Mouse (Mus musculus): ENCODE measurements around the gene Skp1a.
A peak's percentile ranks its signal among the peaks of the same experiment; 100 is the strongest.
"Not testable (repeated sequence)": the region's sequence is repeated elsewhere in the genome, so short reads cannot be mapped to it uniquely, and the experiment has no call there.

Gene Skp1a

DNA sequence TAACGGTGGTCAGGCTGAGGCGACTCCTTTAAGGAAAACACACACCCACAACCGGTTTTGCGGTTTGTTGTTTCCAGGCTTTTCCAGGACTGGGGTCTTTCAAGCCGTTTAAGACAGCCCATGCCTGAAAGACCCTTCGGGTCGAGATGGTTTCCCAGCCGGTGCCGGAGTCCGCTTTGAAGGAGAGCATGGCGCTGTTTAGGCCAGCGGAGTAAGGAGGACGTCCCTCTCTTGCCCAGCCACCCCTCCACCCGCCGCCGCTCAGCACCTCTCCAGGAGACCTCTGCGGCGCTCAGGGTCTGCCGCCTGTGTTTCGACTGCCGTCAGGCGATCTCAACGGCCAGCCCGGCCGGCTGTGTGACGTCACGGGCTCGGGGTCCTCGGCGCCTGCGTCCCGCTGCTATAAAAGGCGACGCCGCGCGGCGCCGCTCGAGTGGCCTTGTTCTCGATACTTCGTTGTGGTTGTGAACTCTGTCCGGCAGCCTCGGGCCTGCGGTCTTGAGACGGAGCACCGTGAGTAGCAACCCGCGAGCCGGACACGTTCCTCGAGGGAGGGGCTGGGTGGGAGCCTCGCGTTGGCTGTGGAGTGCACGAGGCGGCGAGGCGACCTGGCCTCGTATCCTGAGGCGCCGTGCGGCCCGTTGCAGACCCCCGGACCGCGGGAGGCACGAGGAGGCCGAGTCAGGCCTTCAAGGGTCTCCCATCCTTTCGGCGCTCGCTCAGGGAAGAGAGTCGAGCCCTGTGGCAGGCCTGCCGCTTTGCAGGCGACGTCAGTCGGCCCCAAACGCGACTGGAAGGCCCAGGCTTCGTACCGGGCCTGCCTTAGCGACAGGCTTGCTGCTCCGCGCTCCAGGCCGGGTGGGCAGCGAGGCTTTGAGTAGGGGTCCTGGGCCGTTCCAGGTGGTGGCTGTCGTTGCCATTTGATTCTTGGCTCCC is at the start of gene Skp1a:
Gene Skp1a (plus strand): TSS at position 390 of the 936 bp plus-strand sequence.
- DNase-seq (ENCODE audit: low spot score in 2 of 2) = peak; percentile 91 to 94

DNA sequence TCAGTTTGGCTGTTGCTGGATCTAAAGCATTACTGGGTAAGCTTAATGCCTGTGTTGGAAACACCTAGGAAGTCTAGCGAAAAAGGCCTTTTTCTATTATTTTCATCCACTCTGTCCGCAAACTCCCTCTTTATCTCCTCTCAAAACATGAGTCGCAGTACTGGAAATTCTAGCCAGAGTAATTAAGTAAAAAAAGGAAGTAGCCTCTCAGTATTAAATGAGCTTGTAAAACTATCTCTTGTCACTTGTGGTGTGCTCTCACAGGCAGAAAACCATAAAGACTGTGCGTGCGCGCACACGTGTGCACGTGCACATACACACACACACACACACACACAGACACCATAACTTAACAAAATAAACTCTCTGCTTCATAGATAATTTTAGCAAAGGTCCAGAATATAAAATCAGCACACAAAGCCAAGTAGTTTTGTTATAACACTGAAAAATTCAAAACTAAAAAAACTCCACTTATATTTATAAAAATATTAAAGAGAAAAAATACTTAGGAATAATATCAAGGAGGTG is 35.2 kb upstream of the Skp1a start:
- DNase-seq (ENCODE audit: low spot score in 2 of 2) = not testable (repeated sequence)

DNA sequence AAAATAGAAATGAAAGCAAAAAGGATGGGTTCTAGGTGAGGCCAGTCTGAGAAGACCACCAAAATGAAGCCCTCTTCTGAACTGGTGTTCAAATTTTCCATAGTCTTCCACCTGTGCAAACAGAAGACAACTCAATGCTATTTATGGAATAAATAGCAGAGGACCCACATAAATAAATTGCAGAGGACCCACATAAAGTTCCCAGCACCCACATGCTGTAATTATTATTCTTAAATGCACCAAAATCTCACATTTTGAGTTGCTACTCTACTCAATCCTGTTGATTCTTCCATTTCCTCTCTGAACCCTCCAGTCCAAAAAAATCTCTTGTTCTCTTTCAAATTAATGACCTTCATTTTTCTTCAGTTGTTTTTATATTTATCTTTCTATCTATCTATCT is 17.9 kb upstream of the Skp1a start, which contains the start of gene Olfr1371:
Gene Olfr1371 (minus strand): TSS at position 101 of the 400 bp plus-strand sequence.
- no peak for DNase-seq (ENCODE audit: low spot score in 2 of 2)

DNA sequence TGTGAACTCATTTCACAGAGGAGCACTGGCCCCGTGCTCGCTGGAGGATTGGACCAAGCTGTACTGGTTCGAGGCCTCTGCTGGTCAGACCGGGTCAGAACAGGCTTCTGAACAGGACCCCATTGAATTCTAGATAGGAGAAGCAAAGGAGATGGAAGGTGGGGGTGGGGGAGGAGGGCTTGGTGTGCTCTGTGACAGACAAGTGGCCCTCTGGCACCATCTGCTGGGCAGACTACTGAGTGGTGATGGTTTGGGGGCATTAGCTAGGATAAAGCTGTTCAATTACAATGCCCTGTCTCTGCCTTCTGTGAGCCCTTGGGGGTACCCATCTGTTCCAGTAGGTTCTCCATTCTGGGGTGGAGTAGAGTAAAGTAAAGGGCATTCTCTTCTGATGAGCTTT is 11.5 kb upstream of the Skp1a start:
- peak; percentile 40 to 56 for DNase-seq (ENCODE audit: low spot score in 2 of 2)

DNA sequence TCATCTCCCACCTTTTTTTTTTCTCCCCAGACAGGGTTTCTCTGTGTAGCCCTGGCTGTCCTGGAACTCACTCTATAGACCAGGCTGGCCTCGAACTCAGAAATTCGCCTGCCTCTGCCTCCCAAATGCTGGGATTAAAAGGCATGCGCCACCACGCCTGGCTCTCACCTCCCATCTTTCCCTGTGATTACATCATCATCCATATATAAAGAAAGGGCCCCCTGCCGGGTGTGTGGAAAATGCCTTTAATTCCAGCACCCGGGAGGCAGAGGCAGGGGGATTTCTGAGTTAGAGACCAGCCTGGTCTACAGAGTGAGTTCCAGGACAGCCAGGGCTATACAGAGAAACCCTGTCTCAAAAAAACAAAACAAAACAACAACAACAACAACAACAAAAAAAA is 9.9 kb upstream of the Skp1a start:
- DNase-seq (ENCODE audit: low spot score in 2 of 2) = not testable (repeated sequence)

DNA sequence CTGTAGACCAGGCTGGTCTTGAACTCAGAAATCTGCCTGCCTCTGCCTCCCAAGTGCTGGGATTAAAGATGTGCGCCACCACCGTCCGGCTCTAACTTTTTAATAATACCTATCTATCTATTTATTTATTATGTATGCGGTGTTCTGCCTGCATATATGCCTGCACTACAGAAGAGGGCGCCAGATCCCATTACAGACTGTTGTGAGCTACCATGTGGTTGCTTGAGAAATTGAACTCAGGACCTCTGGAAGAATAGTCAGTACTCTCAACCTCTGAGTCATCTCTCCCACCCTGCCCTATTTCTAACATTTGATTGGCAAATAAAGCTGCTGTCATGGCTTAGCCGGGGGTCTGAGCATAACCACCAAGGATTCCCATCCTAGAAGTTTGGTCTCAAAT is 8.9 kb upstream of the Skp1a start:
- DNase-seq (ENCODE audit: low spot score in 2 of 2) = no peak

DNA sequence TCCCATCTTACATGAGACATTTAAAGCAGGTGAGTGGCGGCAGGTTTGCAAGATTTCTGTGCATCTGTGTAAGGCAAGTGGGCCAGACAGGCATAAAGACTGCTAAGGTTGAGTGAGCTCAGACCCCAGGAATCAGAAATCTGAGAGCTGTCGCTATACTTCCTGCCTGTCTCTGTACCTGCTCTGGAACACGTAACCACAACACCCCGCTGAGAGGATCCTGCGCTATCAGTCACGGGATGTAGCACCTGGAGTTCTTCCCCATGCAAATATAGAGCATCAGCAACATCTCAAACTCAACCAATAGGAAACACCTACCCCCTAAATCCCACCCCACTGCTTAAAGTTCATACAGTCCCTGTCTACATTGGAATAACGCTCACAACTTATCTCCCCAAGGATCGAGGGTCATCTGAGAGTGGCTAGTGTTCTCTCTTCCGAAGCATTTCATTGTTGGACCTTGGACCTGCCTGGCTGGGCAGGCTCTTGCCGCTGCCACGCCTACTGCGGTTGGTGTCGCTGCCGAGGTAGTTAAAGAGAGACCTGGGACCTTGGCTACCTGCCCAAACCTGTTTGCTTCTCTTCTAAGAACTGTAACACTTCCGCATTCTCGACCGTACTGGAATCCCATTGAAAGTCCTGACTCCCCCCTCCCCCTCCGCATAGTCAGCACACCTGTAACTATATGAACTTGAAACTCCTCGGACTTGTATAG is 7.7 kb upstream of the Skp1a start:
- DNase-seq (ENCODE audit: low spot score in 2 of 2) = peak; percentile 61 to 73

DNA sequence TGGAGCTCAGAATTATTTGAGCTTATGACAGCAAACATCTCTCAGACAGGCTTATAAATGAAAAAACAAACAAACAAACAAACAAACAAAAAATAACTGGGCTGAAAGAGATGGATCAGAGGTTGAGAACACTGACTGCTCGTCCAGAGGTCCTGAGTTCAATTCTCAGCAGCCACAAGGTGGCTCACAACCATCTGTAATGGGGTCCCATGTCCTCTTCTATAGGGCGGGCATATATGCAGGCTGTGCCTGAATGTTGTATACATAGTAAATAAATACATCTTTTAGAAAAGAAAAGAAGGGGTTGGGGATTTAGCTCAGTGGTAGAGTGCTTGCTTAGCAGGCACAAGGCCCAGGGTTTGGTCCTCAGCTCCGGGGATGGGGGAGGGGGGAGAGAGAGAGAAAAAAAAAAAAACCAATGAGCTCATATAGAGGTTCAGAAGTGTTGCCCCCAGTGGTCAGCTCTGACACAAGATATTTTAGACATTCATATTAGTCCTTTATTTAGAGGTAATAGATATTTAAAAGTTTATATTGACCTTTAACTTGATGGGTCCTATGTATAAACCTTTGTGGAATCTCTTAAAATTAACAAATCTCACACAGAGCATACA is 5.7 kb upstream of the Skp1a start:
- no peak for DNase-seq (ENCODE audit: low spot score in 2 of 2)

DNA sequence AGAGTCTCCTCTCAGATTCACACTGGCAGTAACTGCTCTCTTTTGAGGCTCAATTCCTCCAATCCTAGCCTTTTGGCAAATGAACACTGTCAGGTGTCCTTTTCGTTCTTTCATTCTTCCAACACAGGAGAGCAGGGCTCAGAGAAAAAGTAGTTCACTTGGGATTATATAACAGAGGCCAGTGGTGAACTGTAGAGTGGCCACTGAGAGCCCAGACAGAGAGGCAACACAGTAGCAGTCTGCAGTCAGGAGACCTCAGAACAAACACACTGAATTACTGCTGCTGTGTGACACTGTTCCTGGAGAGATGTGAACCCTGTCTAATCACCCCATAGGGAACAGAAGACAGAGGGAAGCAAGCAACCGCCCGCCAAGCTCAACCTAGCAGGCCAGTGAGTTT is 4.7 kb upstream of the Skp1a start:
- DNase-seq (ENCODE audit: low spot score in 2 of 2) = no peak

DNA sequence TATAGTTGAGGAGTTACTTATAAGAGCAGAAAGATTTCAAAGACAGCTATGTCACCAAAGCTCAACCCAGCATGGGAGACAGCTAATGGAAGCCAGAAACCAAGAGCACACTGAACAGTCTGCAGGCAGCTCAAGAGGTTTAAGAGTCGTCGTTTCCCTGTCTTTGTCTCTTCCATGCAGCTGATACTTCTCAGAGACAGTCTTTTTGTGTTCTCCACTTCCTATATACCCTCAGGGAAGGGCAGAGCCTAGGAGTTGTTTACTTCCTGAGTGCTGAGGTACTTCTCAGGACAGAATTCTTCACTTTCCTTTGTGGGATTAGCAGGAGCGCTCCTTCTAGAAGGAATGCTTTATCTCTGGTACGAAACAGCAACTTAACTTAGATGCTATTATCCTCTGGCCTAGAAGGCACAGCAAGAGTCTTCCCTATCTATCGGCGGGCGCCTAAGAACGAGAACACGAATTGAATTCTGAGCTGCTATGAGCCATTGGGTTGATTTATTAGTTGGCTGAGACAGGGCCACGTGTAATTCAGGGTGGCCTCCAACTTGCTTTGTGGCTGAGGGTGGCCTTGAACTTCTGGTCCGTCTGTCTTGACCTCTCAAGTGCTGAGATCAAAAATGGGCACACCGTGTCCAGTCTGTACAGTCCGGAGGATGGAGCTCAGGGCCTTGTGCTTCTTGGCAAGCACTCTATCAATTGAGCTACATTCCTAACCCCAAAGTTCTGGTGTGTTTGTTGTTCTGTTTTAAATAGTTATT is 4.1 kb upstream of the Skp1a start:
- no peak for DNase-seq (ENCODE audit: low spot score in 2 of 2)

DNA sequence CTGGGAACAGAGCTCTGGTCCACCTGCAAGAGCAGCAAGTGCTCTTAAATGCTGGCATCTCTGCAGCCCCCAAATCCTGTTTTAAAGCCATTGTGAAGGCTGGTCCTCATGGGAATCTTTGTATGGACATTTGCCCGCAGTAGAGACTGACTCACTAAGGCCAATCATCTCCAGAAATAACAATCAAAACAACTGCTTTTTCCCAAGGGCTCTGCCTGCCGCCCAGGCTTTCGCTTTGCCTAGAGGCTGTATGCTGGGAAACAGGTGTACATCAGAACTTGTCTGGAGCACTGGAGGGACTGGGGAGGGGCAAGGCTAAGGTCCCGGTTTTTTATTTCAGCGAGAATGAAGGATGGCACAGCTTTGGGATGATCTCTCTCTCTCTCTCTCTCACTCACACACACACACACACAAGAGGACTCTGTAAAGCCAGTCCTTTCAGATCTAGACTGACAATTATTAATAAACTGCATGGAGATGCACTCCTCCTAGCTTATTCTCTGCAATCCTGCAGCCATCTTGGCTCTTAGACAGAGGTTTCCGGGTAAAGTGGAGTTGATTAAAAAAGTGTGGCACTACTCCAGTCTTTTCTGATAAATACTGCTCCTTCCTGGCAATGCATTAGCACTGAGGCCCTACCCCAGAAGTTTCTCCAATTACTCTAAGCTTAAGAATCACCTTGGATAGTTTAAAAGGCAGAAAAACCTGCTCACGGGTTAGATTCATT is 2.9 kb upstream of the Skp1a start:
- no peak for DNase-seq (ENCODE audit: low spot score in 2 of 2)

DNA sequence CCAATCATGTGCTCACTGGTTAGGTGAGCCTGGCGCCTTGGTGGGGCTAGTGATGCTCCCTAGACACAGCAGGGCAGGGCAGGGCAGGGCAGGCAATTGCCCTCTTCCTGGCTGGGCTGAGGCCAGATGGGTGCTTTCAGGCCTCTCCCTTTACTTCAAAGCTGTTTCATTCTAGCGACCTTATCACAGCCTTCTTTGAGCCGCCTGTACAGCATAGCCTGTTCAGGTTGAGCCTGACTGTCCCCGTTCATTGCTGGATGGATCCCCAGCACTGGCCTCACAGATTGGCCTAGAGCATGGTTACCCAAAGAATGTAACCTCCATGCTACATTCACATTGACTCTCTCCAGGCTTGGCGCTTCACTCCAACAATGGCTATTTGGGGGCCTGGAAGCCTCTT is 1.1 kb upstream of the Skp1a start:
- DNase-seq (ENCODE audit: low spot score in 2 of 2) = no peak

DNA sequence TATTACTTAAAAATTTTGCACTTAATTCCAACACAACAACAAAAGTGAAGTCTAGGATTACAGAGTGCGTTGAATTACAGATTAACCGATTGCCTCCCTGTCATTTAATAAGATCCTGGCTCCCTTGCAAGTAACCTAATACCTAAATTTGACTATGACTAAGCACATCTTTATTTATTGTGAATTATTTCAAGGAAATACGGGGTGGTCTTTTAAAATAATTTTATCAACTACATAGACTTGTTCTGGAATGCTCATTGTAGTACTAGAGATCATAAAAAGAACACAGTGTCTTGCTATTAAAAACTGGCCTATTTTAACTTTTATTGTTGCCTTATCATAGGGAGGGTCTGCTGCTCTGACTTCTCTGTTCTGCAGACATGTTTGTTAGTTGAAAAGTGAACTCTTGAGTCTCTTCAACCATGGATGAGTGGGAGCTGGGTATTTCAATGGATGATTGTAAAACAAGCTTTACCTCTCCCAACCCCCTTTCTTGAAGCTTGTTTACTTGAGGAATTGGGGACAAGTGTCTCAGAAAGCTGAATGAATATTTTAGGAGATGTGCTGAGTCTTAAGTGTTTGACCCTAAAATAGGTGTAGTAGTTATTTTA is 1.4 kb downstream of the Skp1a start:
- DNase-seq (ENCODE audit: low spot score in 2 of 2) = no peak

DNA sequence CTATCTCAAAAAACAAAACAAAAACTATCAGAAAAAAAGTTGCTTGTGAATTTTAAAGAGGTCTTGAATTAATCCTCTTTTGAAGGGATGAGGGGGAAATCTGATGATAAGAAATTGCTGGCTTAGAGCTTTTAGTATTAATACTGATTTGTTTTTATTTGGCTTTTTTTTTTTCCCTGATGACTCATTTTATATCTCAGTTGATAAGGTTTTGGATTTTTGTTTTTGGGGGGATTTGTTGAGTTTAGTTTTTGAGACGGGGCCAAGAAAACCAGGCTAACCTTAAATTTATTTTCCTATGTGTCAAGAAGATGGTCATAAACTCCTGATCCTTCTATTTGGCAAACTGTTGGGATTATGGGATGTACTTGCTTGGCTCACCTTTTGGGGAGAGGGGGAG is 2.1 kb downstream of the Skp1a start:
- DNase-seq (ENCODE audit: low spot score in 2 of 2) = no peak

DNA sequence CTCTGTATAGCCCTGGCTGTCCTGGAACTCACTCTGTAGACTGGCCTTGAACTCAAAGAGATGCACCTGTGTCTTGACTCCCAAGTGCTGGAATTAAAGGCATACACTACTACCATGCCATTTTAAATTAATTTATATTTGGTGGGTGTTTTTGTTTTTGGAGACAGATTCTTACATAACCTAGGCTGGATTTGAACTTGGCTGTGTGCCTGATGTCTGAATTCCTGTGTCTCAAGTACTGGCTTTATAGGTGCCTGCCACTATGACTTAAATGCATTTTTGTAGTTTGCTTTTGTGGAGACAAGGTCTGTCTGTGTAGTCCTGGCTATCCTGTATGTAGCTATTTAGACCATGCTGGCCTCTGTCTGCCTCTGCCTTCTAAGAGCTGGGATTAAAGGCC is 2.7 kb downstream of the Skp1a start:
- no peak for DNase-seq (ENCODE audit: low spot score in 2 of 2)

DNA sequence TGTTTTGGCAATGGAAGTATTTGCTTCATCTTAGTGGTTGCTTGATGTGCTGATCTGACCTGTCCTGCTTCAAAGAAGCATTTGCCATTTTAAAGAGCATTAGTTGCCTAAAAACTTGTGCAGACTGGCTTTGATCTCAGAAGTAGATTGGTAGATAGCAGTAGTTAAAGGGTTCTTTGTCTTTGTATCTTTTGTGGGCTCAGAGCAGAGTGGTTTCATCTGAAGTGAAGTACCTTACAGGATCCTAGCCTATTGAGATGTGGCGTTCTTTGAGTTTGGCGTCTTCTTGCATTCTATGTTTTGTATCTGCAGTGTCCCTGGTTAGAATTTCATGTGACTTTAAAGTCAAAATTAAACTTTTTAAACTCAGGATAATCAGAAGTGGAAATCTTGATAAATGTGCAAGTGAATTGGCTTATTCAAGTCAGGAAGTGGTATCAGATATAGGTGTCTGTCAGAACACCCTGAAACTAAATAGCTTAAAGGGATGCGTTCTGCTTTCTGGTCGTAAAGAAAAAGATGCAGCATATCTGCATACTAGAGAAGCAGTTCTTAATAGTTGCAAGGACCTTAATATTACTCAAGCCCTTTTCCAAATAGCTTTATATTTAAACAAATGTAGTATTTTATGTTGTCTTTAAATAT is 9.2 kb downstream of the Skp1a start:
- DNase-seq (ENCODE audit: low spot score in 2 of 2) = no peak

DNA sequence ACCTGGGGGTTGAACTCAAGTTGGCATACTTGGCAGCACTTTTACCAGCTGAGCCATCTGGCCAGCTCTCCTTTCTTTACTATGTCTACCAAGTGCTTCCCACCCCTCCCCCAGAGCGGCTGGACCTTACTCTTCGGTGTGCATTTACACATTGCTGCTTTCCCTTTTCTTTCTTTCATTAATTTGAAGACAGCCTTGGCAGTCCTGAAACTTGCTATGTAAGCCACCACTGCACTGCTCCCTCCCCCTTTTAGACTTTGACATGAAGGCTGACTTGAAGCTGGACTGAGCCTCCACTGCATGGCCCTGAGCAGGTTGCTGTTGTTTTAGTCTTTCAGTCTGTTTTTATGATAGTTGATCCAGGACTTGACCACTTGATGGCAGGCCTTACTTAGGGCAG is 17.7 kb downstream of the Skp1a start:
- DNase-seq (ENCODE audit: low spot score in 2 of 2) = no peak

DNA sequence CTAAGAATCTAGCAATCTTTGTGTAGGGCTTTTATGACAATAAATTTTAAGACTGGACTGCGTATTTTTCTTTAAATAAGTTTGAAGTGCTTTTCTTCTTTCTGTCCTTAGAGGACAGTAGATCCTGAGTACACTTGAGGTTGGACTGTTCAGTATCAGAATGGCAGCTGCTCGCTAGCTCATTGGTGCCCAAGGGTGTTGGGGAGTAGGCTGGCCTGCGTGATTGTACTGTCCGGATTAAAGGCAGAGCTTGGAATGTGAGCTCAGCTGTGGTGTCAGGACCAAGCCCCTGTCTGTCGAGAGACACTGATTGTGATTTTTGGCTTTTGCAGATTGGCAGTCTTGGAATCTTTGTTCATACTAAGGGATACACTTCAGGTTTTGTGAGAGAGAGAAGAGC is 20.0 kb downstream of the Skp1a start:
- no peak for DNase-seq (ENCODE audit: low spot score in 2 of 2)

DNA sequence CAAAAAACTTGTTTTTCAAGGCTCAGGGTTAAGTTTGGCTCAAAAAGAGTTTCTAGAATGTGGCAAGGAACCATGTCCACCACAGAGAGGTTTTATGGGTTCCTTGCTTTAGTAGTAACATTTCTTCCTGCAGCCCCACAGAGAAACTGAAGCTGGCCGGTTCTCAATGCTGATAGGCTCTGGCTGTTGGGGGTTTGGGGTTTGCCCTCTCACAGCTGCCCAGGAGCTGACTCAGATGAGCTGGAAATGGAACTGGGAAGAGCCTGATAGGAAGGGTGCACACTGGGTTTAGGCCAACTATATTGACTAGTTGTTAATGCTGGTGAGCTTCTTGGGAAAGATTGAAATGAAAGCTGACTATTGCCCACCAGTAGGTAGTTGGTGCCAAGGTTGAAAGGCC is 20.9 kb downstream of the Skp1a start:
- DNase-seq (ENCODE audit: low spot score in 2 of 2) = no peak
